Mouse (Mus musculus) right cerebral cortex, adult 18-20 months (tissue): ENCODE data around the gene Vmn1r178.
"Not testable (repeated sequence)": the region's sequence is repeated elsewhere in the genome, so short reads cannot be mapped to it uniquely, and the experiment has no call there.

ENCODE experiments used
- DNase-seq: peaks from one replicate; pipeline ENCODE4 v3.0.0; 2022; ENCODE audit warnings: mixed read lengths

Gene Vmn1r178

GRCm38 (mm10) chr7:23891709-23892108 is at the start of gene Vmn1r178:
Vmn1r178 (plus strand) TSS chr7:23892009.
- no peak for DNase-seq

- not testable (repeated sequence) for DNase-seq
Observed at GRCm38 (mm10) chr7:23866349-23866748, 25.5 kb upstream of the Vmn1r178 start, which contains the start of gene Vmn1r177. Vmn1r177 (minus strand) TSS chr7:23866449.

GRCm38 (mm10) chr7:23876918-23877317 is 14.9 kb upstream of the Vmn1r178 start:
- not testable (repeated sequence) for DNase-seq

GRCm38 (mm10) chr7:23926678-23927077 is 34.9 kb downstream of the Vmn1r178 start, which contains the start of gene Vmn1r179:
Vmn1r179 (plus strand) TSS chr7:23926978.
- DNase-seq: no peak
